Mouse (Mus musculus) forebrain, postnatal 0 days (tissue): ENCODE results near the gene Bhlhe40. TPM values are rescaled to one million over a fixed set of nuclear protein-coding genes. Genes with fewer than 3 reads are reported as not detected.

Experiments
- ATAC-seq: fragments of 200-750 bp; cut with Nextera tagmentation; 2 replicates; pipeline ENCODE4 v1.8.0; 2017; ENCODE audit warnings: mild to moderate bottlenecking, moderate library complexity
- DNase-seq: peaks from one replicate; pipeline ENCODE4 v3.0.0-alpha.2; 2015
- H3K27ac ChIP-seq: fragments of 300-500 bp; sonication (generic); 2 replicates; pipeline ENCODE4 v1.5.1; 2014; ENCODE audit warnings: low read depth, mild to moderate bottlenecking, antibody characterized with exemption, low read length, moderate library complexity, mixed read lengths
- H3K27me3 ChIP-seq: fragments of 300-500 bp; sonication (generic); 2 replicates; pipeline ENCODE4 v1.6.1; 2014; ENCODE audit warnings: mild to moderate bottlenecking, low read length, mixed read lengths; ENCODE audit not compliant: insufficient read depth
- H3K36me3 ChIP-seq: fragments of 300-500 bp; sonication (generic); 2 replicates; pipeline ENCODE4 v1.6.1; 2014; ENCODE audit warnings: mild to moderate bottlenecking, moderate library complexity; ENCODE audit not compliant: insufficient read depth
- H3K4me1 ChIP-seq: fragments of 300-500 bp; sonication (generic); 2 replicates; pipeline ENCODE4 v1.6.1; 2014; ENCODE audit warnings: antibody characterized with exemption; ENCODE audit not compliant: insufficient read depth
- H3K4me2 ChIP-seq: fragments of 300-500 bp; sonication (generic); 2 replicates; pipeline ENCODE4 v1.6.1; 2014; ENCODE audit warnings: low read depth, mild to moderate bottlenecking, moderate library complexity
- H3K4me3 ChIP-seq: fragments of 300-500 bp; sonication (generic); 2 replicates; pipeline ENCODE4 v1.5.1; 2014; ENCODE audit warnings: low read depth, low read length, mixed read lengths
- H3K9ac ChIP-seq: fragments of 300-500 bp; sonication (generic); 2 replicates; pipeline ENCODE4 v1.6.1; 2014; ENCODE audit warnings: mild to moderate bottlenecking
- H3K9me3 ChIP-seq: fragments of 300-500 bp; sonication (generic); 2 replicates; pipeline ENCODE4 v1.6.1; 2016; ENCODE audit warnings: low read length
- CTCF ChIP-seq: sonication (generic); IDR thresholded peaks from 2 replicates; pipeline ENCODE4 v1.5.1; 2016; ENCODE audit warnings: antibody characterized with exemption, control low read depth, low read depth
- WGBS: fragments of 180-500 bp; shearing (Covaris S2); extraction: QIAGEN DNeasy Blood & Tissue Kit; methylation state at CpG from one replicate; pipeline ENCODE4 v1.1.7; 2014; 5-methylcytosine and 5-hydroxymethylcytosine counted together
- polyA plus RNA-seq: library from polyadenylated mRNA; unstranded; fragments of >200 nt; fragmentation: Nextera tagmentation; extraction: Ambion mirVana; gene quantifications from 2 replicates; pipeline ENCODE4 v1.2.1, GENCODE M21; 2015
- total RNA-seq: library from RNA; depleted of rRNA; stranded (reverse); fragments of >200 nt; gene quantifications from 2 replicates; pipeline ENCODE4 v1.2.3, GENCODE M21; 2014; rRNA removed

The Bhlhe40 gene
- total and polyA plus RNA-seq, 2 experiments from 2014 or later: 8.3 to 11.1 TPM

DNA sequence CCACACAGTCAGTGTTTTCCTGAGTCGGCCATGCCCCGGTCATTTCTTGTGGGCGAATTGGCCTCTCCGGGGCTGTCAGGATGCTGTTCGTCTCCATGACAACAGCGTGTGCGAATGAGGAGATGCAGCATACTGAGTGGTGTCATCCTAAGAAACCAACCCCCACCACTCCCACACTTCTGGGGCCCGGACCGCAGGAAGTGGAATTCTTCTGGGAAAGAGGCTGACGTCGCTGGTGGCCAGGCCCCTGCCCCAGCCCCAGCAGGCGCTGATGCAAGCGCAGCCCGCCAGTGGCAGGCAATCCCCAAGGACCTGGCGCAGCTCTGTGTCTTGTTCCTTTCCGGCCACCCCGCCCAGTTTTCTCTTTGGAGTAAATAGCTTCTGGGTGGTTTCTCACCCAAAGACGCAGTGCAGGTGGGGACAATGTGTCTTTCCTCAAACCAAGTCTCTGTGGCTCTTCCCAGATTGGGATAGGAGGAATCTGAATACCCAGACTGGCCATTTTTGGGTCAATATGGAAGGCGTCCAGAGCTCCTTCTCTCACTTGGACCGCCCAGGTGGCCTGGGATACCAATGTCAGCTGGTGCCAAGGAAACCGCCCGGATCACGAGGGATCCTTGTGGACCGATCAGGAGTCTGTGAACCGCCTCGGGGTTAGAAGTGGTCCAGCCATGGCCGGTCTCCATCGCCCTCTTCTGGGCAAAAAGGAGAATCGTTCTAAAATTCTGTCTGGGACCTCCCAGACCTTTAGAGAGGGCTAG is 49.2 kb downstream of the Bhlhe40 start:
- no peaks in the 10 kb centered on the region; the same call in 1 of the 2 replicates for H3K27me3 ChIP-seq
- DNase-seq: peak; percentile 84
- peak; percentile 93 for ATAC-seq
- peak; percentile 86 for TF ChIP-seq CTCF
- peak overlapping the region; percentile 93 for H3K4me2 ChIP-seq
- H3K27ac ChIP-seq: peak overlapping the region; percentile 66
- no peaks in the 10 kb centered on the region for H3K4me1 ChIP-seq
- H3K4me3 ChIP-seq: peak overlapping the region; percentile 42
- WGBS: 2% methylated on average over 29 of the region's 29 CpGs
- peak overlapping the region; percentile 65 for H3K9ac ChIP-seq
- no peaks in the 10 kb centered on the region for H3K9me3 ChIP-seq
- no peaks in the 10 kb centered on the region for H3K36me3 ChIP-seq

GRCm38 (mm10) chr6:108710667-108711066 is 50.2 kb downstream of the Bhlhe40 start:
- Histone ChIP-seq H3K9me3 (no peaks in the 10 kb centered on the region), H3K4me3 (no peak overlapping the region), H3K9ac (no peak overlapping the region), H3K4me2 (no peak overlapping the region), H3K27ac (no peak overlapping the region), H3K4me1 (no peaks in the 10 kb centered on the region), H3K36me3 (no peaks in the 10 kb centered on the region), H3K27me3 (no peaks in the 10 kb centered on the region; the same call in 1 of the 2 replicates)
- WGBS: 71% methylated on average over 3 of the region's 3 CpGs
- ATAC-seq: no peak
- no peak for DNase-seq
- TF ChIP-seq CTCF: peak; percentile 20; the same call in 1 of the 2 replicates

DNA sequence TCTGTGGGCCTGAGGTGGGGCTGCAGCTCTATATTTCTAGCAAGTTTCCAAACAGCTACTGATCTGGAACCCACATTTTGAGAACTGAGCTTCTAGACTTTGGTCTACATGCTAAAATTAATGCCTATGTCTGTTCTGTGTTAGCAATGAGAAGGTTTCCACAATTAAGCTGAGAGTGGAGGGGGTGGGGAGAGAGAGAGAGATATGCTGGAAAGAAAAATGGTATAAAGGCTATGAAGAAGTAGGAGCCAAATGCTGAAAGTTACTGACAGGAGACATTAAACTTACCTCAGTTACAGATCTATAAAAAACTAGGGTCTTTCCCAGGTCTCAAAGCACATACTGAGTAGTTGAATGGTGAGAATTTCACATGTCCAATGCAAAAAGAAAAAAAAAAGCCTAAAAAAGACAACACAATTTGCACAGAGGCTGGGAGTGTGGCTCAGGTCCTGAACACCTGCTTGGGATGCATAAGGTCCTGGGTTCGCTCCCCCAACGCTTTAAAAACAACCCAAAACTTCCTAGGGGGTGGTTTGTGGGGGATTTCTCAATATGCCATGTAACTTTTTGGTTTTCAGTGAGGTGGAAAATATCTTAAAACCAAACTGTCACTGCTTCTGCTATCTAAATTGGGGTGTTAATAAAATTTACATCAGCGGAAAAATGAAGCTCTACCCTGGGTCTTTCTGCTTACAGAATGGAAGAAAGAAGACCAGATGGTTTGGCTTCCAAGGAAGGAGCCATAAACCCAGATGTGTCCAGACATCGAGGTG is 50.9 kb downstream of the Bhlhe40 start:
- 77% methylated on average over 4 of the region's 4 CpGs for WGBS
- H3K36me3 ChIP-seq: no peaks in the 10 kb centered on the region
- no peak for TF ChIP-seq CTCF
- H3K27me3 ChIP-seq: no peaks in the 10 kb centered on the region; the same call in 1 of the 2 replicates
- no peak overlapping the region for H3K4me2 ChIP-seq
- no peak overlapping the region for H3K27ac ChIP-seq
- ATAC-seq: no peak
- no peaks in the 10 kb centered on the region for H3K4me1 ChIP-seq
- H3K4me3 ChIP-seq: no peak overlapping the region
- no peak overlapping the region for H3K9ac ChIP-seq
- no peak for DNase-seq
- H3K9me3 ChIP-seq: no peaks in the 10 kb centered on the region

DNA sequence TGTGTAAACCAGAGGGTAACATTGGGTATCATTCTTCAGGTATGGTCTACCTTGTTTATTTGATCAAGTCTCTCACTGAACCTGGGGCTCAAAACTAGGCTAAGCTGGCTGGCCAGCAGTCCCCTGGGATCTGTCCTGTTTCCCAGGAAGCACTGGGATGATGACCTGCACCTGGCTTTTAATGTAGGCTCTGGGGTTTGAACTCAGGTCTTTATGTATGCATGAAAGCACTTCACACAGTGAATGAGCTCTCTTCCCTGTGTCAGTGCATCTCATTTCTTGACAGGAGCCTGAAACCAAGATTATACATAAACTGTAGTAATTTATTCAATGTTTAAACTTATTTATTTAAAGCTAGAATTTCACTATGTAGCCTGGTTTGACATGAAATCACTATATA is 51.7 kb downstream of the Bhlhe40 start:
- H3K36me3 ChIP-seq: no peaks in the 10 kb centered on the region
- ATAC-seq (no peak), DNase-seq (no peak)
- no peaks in the 10 kb centered on the region; the same call in 1 of the 2 replicates for H3K27me3 ChIP-seq
- no peak overlapping the region for H3K4me2 ChIP-seq
- no peaks in the 10 kb centered on the region for H3K9me3 ChIP-seq
- H3K27ac ChIP-seq: no peak overlapping the region
- H3K4me1 ChIP-seq: no peaks in the 10 kb centered on the region
- no peak overlapping the region for H3K9ac ChIP-seq
- H3K4me3 ChIP-seq: no peak overlapping the region
- TF ChIP-seq CTCF: no peak

DNA sequence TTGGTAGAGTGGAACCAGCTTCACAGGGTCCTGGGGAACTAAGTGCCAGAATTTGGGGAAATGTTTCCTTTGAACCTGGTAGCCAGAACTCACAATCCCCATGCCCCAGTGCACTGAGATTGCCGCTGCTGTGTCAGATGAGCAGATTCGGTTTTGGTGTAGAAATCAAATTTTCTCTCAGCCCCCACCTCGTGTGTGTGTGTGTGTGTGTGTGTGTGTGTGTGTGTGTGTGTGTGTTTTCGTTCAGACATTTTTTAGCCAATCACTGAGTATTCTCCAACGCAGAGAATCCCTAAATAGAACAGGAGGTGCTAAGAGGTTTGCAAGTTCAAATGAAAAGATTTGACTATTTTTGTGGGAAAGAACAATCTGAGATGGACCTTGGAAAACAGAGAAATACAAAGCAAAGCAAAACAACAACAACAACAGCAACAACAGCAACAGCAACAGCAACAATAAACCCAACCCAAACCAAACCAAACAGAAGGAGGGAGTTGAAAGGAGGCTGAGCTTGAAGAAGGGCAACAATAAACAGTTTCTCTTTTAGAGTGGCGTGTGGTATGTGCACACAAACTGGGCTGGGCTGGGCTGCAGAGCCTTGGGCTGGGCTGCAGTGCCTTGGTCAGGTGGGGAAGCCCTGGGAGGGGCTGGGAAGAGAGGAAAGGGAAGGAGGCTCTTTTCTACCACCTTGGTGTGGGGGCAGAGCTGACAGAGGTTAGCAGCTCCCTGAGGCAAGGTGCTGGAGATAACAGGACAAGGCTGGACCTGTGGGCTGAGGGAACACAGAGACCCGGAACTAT is 52.9 kb downstream of the Bhlhe40 start:
- 63% methylated on average over 7 of the region's 7 CpGs for WGBS
- no peak for TF ChIP-seq CTCF
- Histone ChIP-seq H3K4me2 (no peak overlapping the region), H3K9me3 (no peaks in the 10 kb centered on the region), H3K27me3 (no peaks in the 10 kb centered on the region), H3K27ac (no peak overlapping the region), H3K4me3 (no peak overlapping the region), H3K4me1 (no peaks in the 10 kb centered on the region), H3K36me3 (no peaks in the 10 kb centered on the region), H3K9ac (no peak overlapping the region)
- DNase-seq: no peak
- ATAC-seq: no peak

Other genes with a start within 250 kb of the Bhlhe40 start
- 70.3 and 75.9 TPM in 2 replicates for gene Arl8b, start 122.5 kb downstream of the Bhlhe40 start, total RNA-seq
- 88.4 and 97.6 TPM in 2 replicates for gene Arl8b, start 122.5 kb downstream of the Bhlhe40 start, polyA plus RNA-seq
- 18.9 and 21.1 TPM in 2 replicates for gene Edem1, start 168.0 kb downstream of the Bhlhe40 start, total RNA-seq
- gene Edem1, start 168.0 kb downstream of the Bhlhe40 start, polyA plus RNA-seq: 3.6 and 4.2 TPM in 2 replicates